Mouse (Mus musculus): ENCODE results near the gene Ubtf. TPM values are rescaled to one million over a fixed set of nuclear protein-coding genes. Genes with fewer than 3 reads are reported as not detected.

Gene Ubtf
- 35.3 and 42.8 TPM in 2 replicates for polyA plus RNA-seq (2012; rRNA removed)

GRCm38 (mm10) chr11:102319410-102319792 lies at the start of gene Ubtf:
Gene Ubtf (minus strand): TSS chr11:102319742.

GRCm38 (mm10) chr11:102366103-102366502 lies 46.6 kb upstream of the Ubtf start, which contains the start of gene Slc4a1:
Gene Slc4a1 (minus strand): TSS chr11:102366203.

GRCm38 (mm10) chr11:102296491-102297472 lies 22.8 kb downstream of the Ubtf start, which contains the start of gene Atxn7l3:
Gene Atxn7l3 (minus strand): TSS chr11:102296631.

GRCm38 (mm10) chr11:102284501-102285094 lies 34.9 kb downstream of the Ubtf start, which contains the start of gene Tmub2:
Gene Tmub2 (plus strand): TSS chr11:102284931.

GRCm38 (mm10) chr11:102268520-102269244 lies 50.9 kb downstream of the Ubtf start, which contains the start of gene Asb16:
Gene Asb16 (plus strand): TSS chr11:102268743.

Other genes starting within 250 kb of the Ubtf start
- gene Mpp2, start 231.2 kb downstream of the Ubtf start, polyA plus RNA-seq (2012; rRNA removed) = 10.5 and 10.9 TPM in 2 replicates
- gene Ppy, start 218.4 kb downstream of the Ubtf start, polyA plus RNA-seq (2012; rRNA removed) = not detected in 2 replicates
- gene Pyy, start 211.9 kb downstream of the Ubtf start, polyA plus RNA-seq (2012; rRNA removed) = not detected in 2 replicates
- 3.6 and 3.7 TPM in 2 replicates for gene Nags, start 174.2 kb downstream of the Ubtf start, polyA plus RNA-seq (2012; rRNA removed)
- 37.3 and 46.7 TPM in 2 replicates for gene Tmem101, start 163.3 kb downstream of the Ubtf start, polyA plus RNA-seq (2012; rRNA removed)
- 25.7 and 33.2 TPM in 2 replicates for gene Lsm12, start 134.4 kb downstream of the Ubtf start, polyA plus RNA-seq (2012; rRNA removed)
- 169 and 171 TPM in 2 replicates for gene G6pc3, start 130.1 kb downstream of the Ubtf start, polyA plus RNA-seq (2012; rRNA removed)
- 117 and 151 TPM in 2 replicates for gene Hdac5, start 89.6 kb downstream of the Ubtf start, polyA plus RNA-seq (2012; rRNA removed)
- gene BC030867, start 70.9 kb downstream of the Ubtf start, polyA plus RNA-seq (2012; rRNA removed) = 6.4 and 10.6 TPM in 2 replicates
- gene Asb16, start 51.0 kb downstream of the Ubtf start, polyA plus RNA-seq (2012; rRNA removed) = 0.37 and 0.42 TPM in 2 replicates
- 60.5 and 74.0 TPM in 2 replicates for gene Tmub2, start 34.8 kb downstream of the Ubtf start, polyA plus RNA-seq (2012; rRNA removed)
- 46.0 and 47.7 TPM in 2 replicates for gene Atxn7l3, start 23.1 kb downstream of the Ubtf start, polyA plus RNA-seq (2012; rRNA removed)
- gene Slc4a1, start 46.5 kb upstream of the Ubtf start, polyA plus RNA-seq (2012; rRNA removed) = 0.03 TPM in 1 of 2 replicates, not detected in the other
- 4.5 and 5.9 TPM in 2 replicates for gene Rundc3a, start 73.7 kb upstream of the Ubtf start, polyA plus RNA-seq (2012; rRNA removed)
- 573 and 609 TPM in 2 replicates for gene Slc25a39, start 88.2 kb upstream of the Ubtf start, polyA plus RNA-seq (2012; rRNA removed)
- gene Grn, start 110.6 kb upstream of the Ubtf start, polyA plus RNA-seq (2012; rRNA removed) = 283 and 344 TPM in 2 replicates
- 102 and 124 TPM in 2 replicates for gene Fam171a2, start 127.9 kb upstream of the Ubtf start, polyA plus RNA-seq (2012; rRNA removed)
- 11.2 and 16.0 TPM in 2 replicates for gene Itga2b, start 150.4 kb upstream of the Ubtf start, polyA plus RNA-seq (2012; rRNA removed)
- gene Gpatch8, start 236.7 kb upstream of the Ubtf start, polyA plus RNA-seq (2012; rRNA removed) = 16.1 and 25.7 TPM in 2 replicates